9 mouse cellular contexts compared by ENCODE assay signal in the genomic region with DNA sequence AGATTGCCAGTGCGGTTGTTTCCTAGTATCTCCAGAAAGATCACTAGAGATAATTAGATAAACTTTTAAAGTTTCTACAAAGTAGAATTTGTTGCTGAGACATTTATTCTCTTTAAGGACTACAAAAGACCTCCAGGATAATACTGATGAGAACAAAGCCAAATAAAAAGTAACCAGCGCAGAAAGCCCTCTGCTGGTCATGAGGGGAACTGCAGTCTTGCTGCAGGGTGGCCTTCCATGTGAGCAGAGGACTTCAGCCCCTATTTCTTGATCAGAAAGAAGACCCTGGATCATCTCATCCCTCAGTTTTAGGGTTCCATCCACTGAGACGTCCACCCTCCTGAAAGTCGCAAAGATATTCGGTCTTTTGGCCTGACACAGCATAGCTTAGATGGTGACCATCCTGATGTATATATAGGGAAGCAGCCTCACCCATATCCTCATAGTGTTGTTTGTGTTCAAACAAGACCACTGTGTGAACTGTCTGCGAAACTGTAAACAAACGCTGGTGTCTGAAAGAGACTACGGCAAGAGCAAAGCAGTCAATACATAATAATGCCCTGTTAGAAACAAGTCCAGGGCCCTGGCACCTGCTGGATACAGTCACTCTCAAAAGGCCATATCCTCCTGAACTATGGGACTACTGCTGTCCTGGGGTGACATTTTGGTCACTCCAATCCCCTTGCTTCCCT.
DNase-seq lines count a peak whose midpoint lies in the region; ATAC-seq and TF ChIP-seq lines count a peak whose summit lies in the region.
"Had no signal": no experiment of that assay in that cellular context is flagged by ENCODE, and none has a peak within 500 bp of the region (broad histone marks: within the 10 kb centered on the region; RNA-seq: fewer than 3 reads in every experiment).

No protein-coding gene starts in this region.

- H3K9me3 ChIP-seq in hindbrain, embryonic 15.5 days, result no peaks in the 10 kb centered on the region

- no peak overlapping the region; the same call in 1 of the 2 replicates for H3K9ac ChIP-seq in hindbrain, embryonic 15.5 days

- TF ChIP-seq POLR2A in spleen, adult 2 months (IDR thresholded peaks at IDR 0.05; ENCODE audit: low read depth, low read length), result no peak
- TF ChIP-seq POLR2A in cortical plate, adult 2 months (IDR thresholded peaks at IDR 0.05; ENCODE audit: extremely low read depth, insufficient read depth, low read length), result no peak

- no peaks in the 10 kb centered on the region for H3K36me3 ChIP-seq in spleen, adult 2 months (ENCODE audit: control insufficient read depth, insufficient read depth, low read length)
- H3K36me3 ChIP-seq in hindbrain, embryonic 15.5 days, result no peaks in the 10 kb centered on the region

- peaks cover 6% of the 10 kb centered on the region; the same call in 1 of the 2 replicates for H3K27me3 ChIP-seq in spleen, adult 2 months (ENCODE audit: control insufficient read depth, insufficient read depth, low read length)
- H3K27me3 ChIP-seq in hindbrain, embryonic 15.5 days, result no peaks in the 10 kb centered on the region

- peak overlapping the region; percentile 91 for H3K4me2 ChIP-seq in hindbrain, embryonic 15.5 days

- peak; percentile 3 for DNase-seq in CD4-positive, CD25-positive, alpha-beta regulatory T cell, adult 2 months (ENCODE audit: low read depth, low spot score)
- DNase-seq in spleen, adult 2 months (ENCODE audit: low read depth in 1 of 2, low spot score in 2 of 2), result no peak
- DNase-seq in spleen, adult 12 weeks (ENCODE audit: low spot score), result no peak
- peak; percentile 64 for DNase-seq in mesoderm, embryonic 11.5 days (ENCODE audit: low read depth, low spot score)
- DNase-seq in yolk sac, embryonic 10.5 days (ENCODE audit: low spot score), result no peak

- H3K27ac ChIP-seq in spleen, adult 2 months (ENCODE audit: insufficient read depth, low read length), result no peak overlapping the region
- H3K27ac ChIP-seq in cortical plate, adult 2 months (ENCODE audit: insufficient read depth, low read length), result no peak overlapping the region
- no peak overlapping the region for H3K27ac ChIP-seq in hindbrain, embryonic 15.5 days (replicated peaks)
- H3K27ac ChIP-seq: macrophage had no signal

- TF ChIP-seq CTCF in spleen, adult 2 months (IDR thresholded peaks at IDR 0.05; ENCODE audit: extremely low read depth, insufficient read depth, insufficient read length, insufficient replicate concordance), result peak; percentile 39; the same call in 1 of the 2 replicates
- peak; percentile 55 for TF ChIP-seq CTCF in cortical plate, adult 2 months (IDR thresholded peaks at IDR 0.05; ENCODE audit: extremely low read depth, insufficient read depth, low read length)

- H3K4me3 ChIP-seq in spleen, adult 2 months (ENCODE audit: extremely low read depth, insufficient read depth, insufficient read length), result no peak overlapping the region
- H3K4me3 ChIP-seq in cortical plate, adult 2 months (ENCODE audit: insufficient read depth, low read length), result peak overlapping the region; percentile 0
- H3K4me3 ChIP-seq in hindbrain, embryonic 15.5 days, result peak overlapping the region; percentile 57

- WGBS in spleen, adult 2 months, result 63% methylated on average over 8 of the region's 8 CpGs
- 56% methylated on average over 8 of the region's 8 CpGs for WGBS in hindbrain, embryonic 15.5 days

- H3K4me1 ChIP-seq in spleen, adult 2 months (ENCODE audit: control insufficient read depth, insufficient read depth, insufficient read length), result no peaks in the 10 kb centered on the region
- H3K4me1 ChIP-seq in cortical plate, adult 2 months (ENCODE audit: control insufficient read depth, insufficient read depth, low read length), result peaks cover 4% of the 10 kb centered on the region; the same call in 1 of the 2 replicates
- H3K4me1 ChIP-seq in hindbrain, embryonic 15.5 days (replicated peaks), result peaks cover 37% of the 10 kb centered on the region

- no peak for ATAC-seq in CD4-positive, CD25-positive, alpha-beta regulatory T cell, adult 4 months
- ATAC-seq in hindbrain, embryonic 15.5 days (ENCODE audit: low FRiP score, low read depth), result no peak

Comparison
In these comparisons a context has a peak if more than half of its experiments do, and no peak if none do; other contexts are left out.
1. DNase-seq: peak in CD4-positive, CD25-positive, alpha-beta regulatory T cell, adult 2 months (single experiment) and mesoderm, embryonic 11.5 days (single experiment); none in spleen, adult 2 months (0 of 2), spleen, adult 12 weeks (single experiment) and yolk sac, embryonic 10.5 days (single experiment).